Mouse (Mus musculus): Measurements from ENCODE around the gene Vwa5b2. TPM values are rescaled to one million over a fixed set of nuclear protein-coding genes. Genes with fewer than 3 reads are reported as not detected.

The Vwa5b2 gene
- polyA plus RNA-seq, 2 experiments = 0.18 to 0.23 TPM

DNA sequence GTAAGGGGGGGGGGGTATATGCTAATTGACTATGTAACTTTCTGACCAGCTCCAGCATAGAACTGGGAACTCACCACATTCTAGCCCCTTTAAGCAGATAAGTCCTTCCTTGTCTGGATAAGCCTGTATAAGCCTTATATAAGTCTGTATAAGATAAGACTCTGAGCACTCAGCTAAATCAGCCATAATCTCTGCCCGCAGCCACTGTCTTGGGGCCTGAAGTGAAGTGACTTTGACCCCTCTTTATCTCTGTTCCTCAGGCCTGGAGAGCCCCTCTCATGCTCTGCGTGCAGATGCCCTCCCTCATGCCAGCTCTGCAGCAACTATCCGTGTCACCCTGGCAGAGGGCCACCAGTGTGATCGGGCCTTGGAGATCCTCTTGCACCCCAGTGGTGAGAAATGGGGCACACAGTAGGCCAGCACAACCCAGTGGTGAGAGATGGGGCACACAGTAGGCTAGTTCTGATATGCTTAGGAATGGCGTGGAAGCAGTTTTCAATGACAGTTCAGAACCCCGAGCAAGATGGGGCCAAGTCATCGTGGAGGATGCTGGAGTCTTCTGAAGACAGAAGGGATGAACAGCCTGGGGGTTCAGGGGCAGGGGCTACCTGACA lies 5.9 kb downstream of the Vwa5b2 start:
- no peaks in the 10 kb centered on the region for H3K9me3 ChIP-seq (ENCODE audit: control insufficient read depth, low read length)
- no peaks in the 10 kb centered on the region for H3K36me3 ChIP-seq (replicated peaks; ENCODE audit: control insufficient read depth, insufficient read depth, low read depth)
- peaks cover 14 to 19% of the 10 kb centered on the region in 2 experiments for H3K4me1 ChIP-seq (replicated peaks; ENCODE audit: control insufficient read depth in 2 of 2, insufficient read depth in 2 of 2, low read length in 1 of 2)
- H3K4me2 ChIP-seq (ENCODE audit: low read depth) = peak overlapping the region; percentile 49
- peak; percentile 44 to 59 (median 49) for DNase-seq (ENCODE audit: low read depth in 3 of 3, low spot score in 3 of 3)
- ATAC-seq (ENCODE audit: insufficient read depth) = peak; percentile 90
- H3K27me3 ChIP-seq (ENCODE audit: control insufficient read depth, insufficient read depth, low read length) = peaks cover 38% of the 10 kb centered on the region
- 24% methylated on average over 7 of the region's 7 CpGs for WGBS (ENCODE audit: insufficient replicate concordance)
- H3K27ac ChIP-seq = peak overlapping the region; percentile 10; the same call in 1 of the 2 replicates
- TF ChIP-seq CTCF (IDR thresholded peaks at IDR 0.05; ENCODE audit: low read depth) (0 out of 2 replicates have a peak, but pooled peaks have one; percentile 4), EP300 (IDR thresholded peaks at IDR 0.05; ENCODE audit: low read depth) (peak; percentile 84)
- no peak overlapping the region for H3K9ac ChIP-seq (replicated peaks)
- no peak overlapping the region for H3K4me3 ChIP-seq (ENCODE audit: insufficient read depth in 1 of 2, low read depth in 2 of 2, low read length in 2 of 2)

DNA sequence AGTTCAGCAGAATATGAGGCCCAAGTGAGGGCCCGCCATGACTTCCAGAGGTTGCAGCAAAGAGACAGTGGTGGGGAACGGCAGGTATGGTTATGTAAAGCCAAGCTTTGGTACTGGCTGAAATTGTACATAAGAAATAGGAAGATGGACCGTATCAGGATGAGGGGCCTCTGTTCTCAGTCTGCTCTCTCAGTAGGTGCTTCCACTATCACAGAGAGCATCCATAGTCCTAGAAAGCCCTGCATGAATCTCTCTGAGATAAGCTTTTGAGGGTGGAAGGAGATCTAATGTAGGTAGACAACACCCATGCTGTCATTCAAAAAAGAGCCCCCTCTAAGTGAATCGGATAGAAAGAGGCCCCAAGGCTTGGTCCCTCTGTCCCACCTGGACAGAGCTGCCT lies 6.5 kb downstream of the Vwa5b2 start:
- no peak for TF ChIP-seq CTCF (IDR thresholded peaks at IDR 0.05; ENCODE audit: low read depth)
- TF ChIP-seq EP300 (IDR thresholded peaks at IDR 0.05; ENCODE audit: low read depth) = peak; percentile 36
- H3K9me3 ChIP-seq (ENCODE audit: control insufficient read depth, low read length) = no peaks in the 10 kb centered on the region
- peaks cover 33% of the 10 kb centered on the region for H3K27me3 ChIP-seq (ENCODE audit: control insufficient read depth, insufficient read depth, low read length)
- no peak for DNase-seq (ENCODE audit: low read depth in 3 of 3, low spot score in 3 of 3)
- peak overlapping the region; percentile 49 for H3K4me2 ChIP-seq (ENCODE audit: low read depth)
- no peaks in the 10 kb centered on the region for H3K36me3 ChIP-seq (replicated peaks; ENCODE audit: control insufficient read depth, insufficient read depth, low read depth)
- H3K9ac ChIP-seq (replicated peaks) = no peak overlapping the region
- peak; percentile 50; the same call in 1 of the 2 replicates for ATAC-seq (ENCODE audit: insufficient read depth)
- peaks cover 12 to 15% of the 10 kb centered on the region in 2 experiments for H3K4me1 ChIP-seq (replicated peaks; ENCODE audit: control insufficient read depth in 2 of 2, insufficient read depth in 2 of 2, low read length in 1 of 2)
- no peak overlapping the region; the same call in 1 of the 2 replicates for H3K27ac ChIP-seq
- no peak overlapping the region for H3K4me3 ChIP-seq (ENCODE audit: insufficient read depth in 1 of 2, low read depth in 2 of 2, low read length in 2 of 2)
- WGBS (ENCODE audit: insufficient replicate concordance) = 35% methylated on average over 4 of the region's 4 CpGs

DNA sequence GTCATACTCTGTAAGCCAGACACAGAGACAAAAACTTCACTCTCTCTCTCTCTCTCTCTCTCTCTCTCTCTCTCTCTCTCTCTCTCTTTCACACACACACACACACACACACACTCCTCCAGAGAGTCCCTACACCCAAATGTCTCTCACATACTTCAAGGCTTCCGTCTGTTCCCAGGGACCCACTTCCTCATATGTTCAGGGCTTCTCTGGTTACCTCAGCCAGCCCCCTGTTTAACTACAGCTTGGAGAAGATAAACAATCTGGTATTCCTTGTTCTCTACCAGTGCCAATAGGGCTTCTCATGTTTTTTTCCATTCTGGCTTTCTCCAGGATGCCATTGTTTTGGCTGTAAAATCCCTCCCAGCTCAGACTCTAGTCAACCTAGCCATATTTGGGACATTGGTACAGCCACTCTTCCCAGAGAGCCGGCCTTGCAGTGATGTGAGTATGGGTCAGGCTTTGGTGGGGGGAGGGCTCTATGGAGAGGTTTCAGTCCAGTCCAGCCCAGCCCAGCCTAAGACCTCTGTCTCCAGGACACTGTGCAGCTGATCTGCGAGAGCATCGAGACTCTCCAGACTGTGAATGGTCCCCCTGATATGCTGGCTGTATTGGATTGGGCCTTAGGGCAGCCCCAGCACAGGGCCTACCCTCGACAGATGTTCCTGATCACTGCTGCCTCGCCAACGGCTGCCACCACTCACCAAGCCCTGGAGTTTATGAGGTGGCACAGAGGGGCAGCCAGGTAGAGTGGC lies 7.6 kb downstream of the Vwa5b2 start:
- Histone ChIP-seq H3K4me1 (replicated peaks; ENCODE audit: control insufficient read depth in 2 of 2, insufficient read depth in 2 of 2, low read length in 1 of 2) (peaks cover 12 to 15% of the 10 kb centered on the region in 2 experiments), H3K9ac (replicated peaks) (no peak overlapping the region), H3K36me3 (replicated peaks; ENCODE audit: control insufficient read depth, insufficient read depth, low read depth) (no peaks in the 10 kb centered on the region), H3K4me3 (ENCODE audit: insufficient read depth in 1 of 2, low read depth in 2 of 2, low read length in 2 of 2) (no peak overlapping the region), H3K9me3 (ENCODE audit: control insufficient read depth, low read length) (no peaks in the 10 kb centered on the region), H3K4me2 (ENCODE audit: low read depth) (no peak overlapping the region), H3K27me3 (ENCODE audit: control insufficient read depth, insufficient read depth, low read length) (peaks cover 21% of the 10 kb centered on the region), H3K27ac (no peak overlapping the region)
- 39% methylated on average over 7 of the region's 7 CpGs for WGBS (ENCODE audit: insufficient replicate concordance)
- no peak for TF ChIP-seq EP300 (IDR thresholded peaks at IDR 0.05; ENCODE audit: low read depth)
- no peak for TF ChIP-seq CTCF (IDR thresholded peaks at IDR 0.05; ENCODE audit: low read depth)
- DNase-seq (ENCODE audit: low read depth in 3 of 3, low spot score in 3 of 3) (no peak), ATAC-seq (ENCODE audit: insufficient read depth) (no peak)

DNA sequence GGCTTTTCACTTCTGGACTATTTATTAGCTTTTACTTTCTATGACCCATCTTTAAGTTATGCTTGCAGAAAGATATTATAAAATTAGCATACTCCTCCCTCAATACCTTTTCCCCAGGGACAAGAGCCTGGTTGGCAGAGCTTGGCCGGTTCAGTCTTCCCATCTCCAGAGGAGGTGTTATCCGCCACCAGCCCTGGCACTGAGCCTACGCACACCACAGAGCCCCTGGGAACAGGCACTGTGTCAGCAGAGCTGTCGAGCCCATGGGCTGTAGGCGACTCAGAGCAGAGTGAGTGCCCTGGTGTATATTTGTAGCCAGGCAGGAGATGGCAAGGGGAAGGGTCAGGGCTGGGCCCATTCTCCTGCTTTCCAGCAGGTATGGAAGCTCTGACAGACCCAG lies 11.2 kb downstream of the Vwa5b2 start:
- Histone ChIP-seq H3K27me3 (ENCODE audit: control insufficient read depth, insufficient read depth, low read length) (no peaks in the 10 kb centered on the region), H3K4me2 (ENCODE audit: low read depth) (no peak overlapping the region), H3K36me3 (replicated peaks; ENCODE audit: control insufficient read depth, insufficient read depth, low read depth) (no peaks in the 10 kb centered on the region; the same call in none of the 2 replicates), H3K4me1 (replicated peaks; ENCODE audit: control insufficient read depth in 2 of 2, insufficient read depth in 2 of 2, low read length in 1 of 2) (peaks cover 7 to 9% of the 10 kb centered on the region in 2 experiments), H3K9me3 (ENCODE audit: control insufficient read depth, low read length) (no peaks in the 10 kb centered on the region), H3K27ac (no peak overlapping the region), H3K4me3 (ENCODE audit: insufficient read depth in 1 of 2, low read depth in 2 of 2, low read length in 2 of 2) (no peak overlapping the region), H3K9ac (replicated peaks) (no peak overlapping the region)
- WGBS (ENCODE audit: insufficient replicate concordance) = 67% methylated on average over 5 of the region's 5 CpGs
- ATAC-seq (ENCODE audit: insufficient read depth) (no peak), DNase-seq (ENCODE audit: low read depth in 3 of 3, low spot score in 3 of 3) (no peak)
- no peak for TF ChIP-seq EP300 (IDR thresholded peaks at IDR 0.05; ENCODE audit: low read depth)
- no peak for TF ChIP-seq CTCF (IDR thresholded peaks at IDR 0.05; ENCODE audit: low read depth)

DNA sequence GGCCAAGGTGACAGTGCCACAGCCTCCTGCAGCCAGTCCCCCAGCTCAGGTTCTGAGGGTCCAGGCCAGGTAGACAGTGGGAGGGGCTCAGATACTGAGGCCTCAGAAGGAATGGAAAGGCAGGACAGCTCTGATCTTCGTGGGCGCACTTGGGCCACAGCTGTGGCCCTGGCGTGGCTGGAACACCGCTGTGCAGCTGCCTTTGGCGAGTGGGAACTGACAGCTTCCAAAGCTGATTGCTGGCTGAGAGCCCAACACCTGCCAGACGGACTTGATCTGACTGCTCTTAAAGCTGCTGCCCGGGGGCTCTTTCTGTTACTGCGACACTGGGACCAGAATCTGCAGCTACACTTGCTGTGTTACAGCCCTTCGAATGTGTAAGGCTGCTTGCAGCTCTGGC lies 15.4 kb downstream of the Vwa5b2 start:
- peaks cover 2 to 3% of the 10 kb centered on the region in 2 experiments; a peak in 3 of 4 replicates for H3K4me1 ChIP-seq (replicated peaks; ENCODE audit: control insufficient read depth in 2 of 2, insufficient read depth in 2 of 2, low read length in 1 of 2)
- no peaks in the 10 kb centered on the region for H3K9me3 ChIP-seq (ENCODE audit: control insufficient read depth, low read length)
- no peak overlapping the region for H3K4me3 ChIP-seq (ENCODE audit: insufficient read depth in 1 of 2, low read depth in 2 of 2, low read length in 2 of 2)
- WGBS (ENCODE audit: insufficient replicate concordance) = 76% methylated on average over 9 of the region's 9 CpGs
- H3K36me3 ChIP-seq (replicated peaks; ENCODE audit: control insufficient read depth, insufficient read depth, low read depth) = peaks cover 5% of the 10 kb centered on the region
- H3K4me2 ChIP-seq (ENCODE audit: low read depth) = no peak overlapping the region
- H3K9ac ChIP-seq (replicated peaks) = no peak overlapping the region
- H3K27me3 ChIP-seq (ENCODE audit: control insufficient read depth, insufficient read depth, low read length) = no peaks in the 10 kb centered on the region
- TF ChIP-seq CTCF (IDR thresholded peaks at IDR 0.05; ENCODE audit: low read depth) = no peak
- no peak for TF ChIP-seq EP300 (IDR thresholded peaks at IDR 0.05; ENCODE audit: low read depth)
- ATAC-seq (ENCODE audit: insufficient read depth) = no peak
- no peak overlapping the region for H3K27ac ChIP-seq
- DNase-seq (ENCODE audit: low read depth in 3 of 3, low spot score in 3 of 3) = no peak

Measured in liver, embryonic 14.5 days (tissue).